Mouse (Mus musculus) limb, embryonic 10.5 days (tissue): ENCODE results near the gene Gpcpd1. TPM values are rescaled to one million over a fixed set of nuclear protein-coding genes. Genes with fewer than 3 reads are reported as not detected.

Experiments used
- polyA plus RNA-seq: library from polyadenylated mRNA; unstranded; fragments of >200 nt; fragmentation: Nextera tagmentation; extraction: Ambion mirVana; gene quantifications from 2 replicates; pipeline ENCODE4 v1.2.1, GENCODE M21; 2016

The Gpcpd1 gene
- polyA plus RNA-seq, 1 experiment from 2014 or later, result 29.4 TPM

Other genes starting within 250 kb of the Gpcpd1 start
- gene Prokr2, start 202.3 kb downstream of the Gpcpd1 start, polyA plus RNA-seq, result 0.34 and 0.78 TPM in 2 replicates
- 16.6 and 17.0 TPM in 2 replicates for gene Shld1, start 99.2 kb upstream of the Gpcpd1 start, polyA plus RNA-seq
- 0.10 TPM in 2 replicates for gene Chgb, start 193.5 kb upstream of the Gpcpd1 start, polyA plus RNA-seq
- gene Trmt6, start 228.3 kb upstream of the Gpcpd1 start, polyA plus RNA-seq, result 36.0 and 43.9 TPM in 2 replicates
- 30.2 and 30.6 TPM in 2 replicates for gene Mcm8, start 228.4 kb upstream of the Gpcpd1 start, polyA plus RNA-seq